Mouse (Mus musculus): Measurements from ENCODE around the gene Gtf3c2.

The Gtf3c2 gene

DNA sequence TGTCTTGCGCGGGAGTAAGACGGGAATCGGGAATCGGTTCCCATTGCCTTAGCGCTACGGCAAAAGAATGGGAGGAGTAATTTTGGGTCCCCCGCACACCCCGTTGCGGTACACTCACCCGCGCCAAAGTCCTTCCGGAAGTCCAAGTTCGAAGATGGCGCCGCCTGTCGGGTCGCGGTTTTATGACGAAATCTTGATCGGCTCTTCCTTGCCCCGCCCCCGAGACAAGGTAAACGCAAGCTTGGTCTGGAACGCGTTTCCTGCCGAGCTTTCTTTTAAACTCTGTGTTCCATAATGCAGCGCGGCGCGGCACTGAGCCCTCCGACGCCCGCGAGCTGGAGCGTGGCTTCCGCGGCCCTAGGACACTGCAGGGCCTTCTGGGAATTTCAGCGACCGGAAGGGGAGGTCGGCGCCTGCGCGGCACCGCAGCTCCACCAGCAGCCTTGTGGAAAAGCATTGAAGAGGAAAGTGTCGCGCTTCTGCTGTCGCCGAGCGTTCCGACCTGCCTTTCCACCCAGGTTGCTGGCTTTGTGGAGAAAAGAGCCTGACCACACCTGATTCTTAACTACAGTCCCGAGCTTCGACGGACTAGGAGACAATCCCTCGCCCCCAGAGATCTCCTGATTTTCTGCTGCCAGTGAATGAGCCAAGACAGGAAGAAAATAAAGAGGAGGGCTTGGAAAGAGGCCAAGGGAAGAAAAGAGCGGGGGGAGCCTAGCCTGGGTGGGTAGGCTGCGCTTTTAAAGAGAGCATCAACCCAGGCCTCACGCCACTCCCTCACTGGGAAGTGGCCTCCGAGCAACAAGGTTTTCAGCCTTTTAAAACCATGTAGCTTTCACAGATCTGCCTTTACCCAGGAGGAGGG is at the start of gene Gtf3c2, which contains the start of gene Gm29609:
Gene Gtf3c2, minus strand, starts transcription at position 379 of the 865 bp plus-strand sequence.
Gene Gm29609, minus strand, starts transcription at position 146 of the 865 bp plus-strand sequence.
- DNase-seq (ENCODE audit: low read depth, low spot score) = peak; percentile 99

- no peak for DNase-seq (ENCODE audit: low read depth, low spot score)
These were observed 46.7 kb upstream of the Gtf3c2 start for GRCm38 (mm10) chr5:31226641-31227040.

DNA sequence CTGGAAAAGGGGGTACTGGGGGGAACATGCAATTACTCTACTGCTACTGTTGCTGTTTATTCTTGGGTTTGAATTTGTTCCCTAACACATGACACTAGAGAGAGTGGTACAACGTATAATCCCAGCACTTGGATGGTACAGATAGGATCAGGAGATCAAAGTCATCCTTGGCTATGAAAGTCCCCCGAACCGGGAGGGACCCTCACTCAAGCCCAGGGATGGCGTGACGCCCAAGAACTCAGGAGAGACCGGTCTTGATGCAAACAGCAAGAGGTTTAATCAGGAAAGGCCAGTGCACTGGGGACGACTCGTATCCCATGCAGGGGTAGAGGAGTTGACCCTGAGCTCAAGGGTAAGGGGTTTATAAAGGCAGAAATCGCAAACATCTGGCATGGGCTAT is 42.8 kb upstream of the Gtf3c2 start:
- no peak for DNase-seq (ENCODE audit: low read depth, low spot score)

DNA sequence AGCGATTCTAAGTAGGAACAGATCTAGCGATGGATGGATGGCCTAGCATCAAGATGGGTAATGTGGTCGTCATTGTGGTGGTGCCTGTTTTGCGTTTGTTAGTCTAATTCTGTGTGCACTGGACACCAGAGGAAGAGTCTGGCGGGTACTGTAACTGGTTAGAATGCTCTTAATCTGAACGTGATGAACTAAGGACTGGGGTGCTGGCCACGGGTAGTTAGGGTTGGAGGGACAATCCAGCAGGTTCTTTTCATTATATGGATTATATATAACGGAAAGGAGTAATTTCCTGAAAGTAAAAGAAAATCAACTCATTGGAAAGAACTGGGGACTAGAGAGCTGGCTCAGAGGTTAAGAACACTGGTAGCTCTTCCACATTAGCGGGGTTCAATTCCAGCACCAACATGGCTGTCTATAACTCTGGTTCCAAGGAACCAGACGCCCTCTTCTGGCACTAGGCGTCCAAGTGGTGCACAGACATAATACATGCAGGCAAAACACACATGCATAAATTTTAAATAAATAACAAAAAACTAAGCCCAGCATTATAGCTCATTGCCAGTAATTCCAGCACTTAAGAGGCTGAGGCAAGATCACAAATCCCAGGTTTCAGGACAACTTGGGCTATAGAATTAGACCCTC is 41.5 kb upstream of the Gtf3c2 start:
- DNase-seq (ENCODE audit: low read depth, low spot score) = peak; percentile 85

DNA sequence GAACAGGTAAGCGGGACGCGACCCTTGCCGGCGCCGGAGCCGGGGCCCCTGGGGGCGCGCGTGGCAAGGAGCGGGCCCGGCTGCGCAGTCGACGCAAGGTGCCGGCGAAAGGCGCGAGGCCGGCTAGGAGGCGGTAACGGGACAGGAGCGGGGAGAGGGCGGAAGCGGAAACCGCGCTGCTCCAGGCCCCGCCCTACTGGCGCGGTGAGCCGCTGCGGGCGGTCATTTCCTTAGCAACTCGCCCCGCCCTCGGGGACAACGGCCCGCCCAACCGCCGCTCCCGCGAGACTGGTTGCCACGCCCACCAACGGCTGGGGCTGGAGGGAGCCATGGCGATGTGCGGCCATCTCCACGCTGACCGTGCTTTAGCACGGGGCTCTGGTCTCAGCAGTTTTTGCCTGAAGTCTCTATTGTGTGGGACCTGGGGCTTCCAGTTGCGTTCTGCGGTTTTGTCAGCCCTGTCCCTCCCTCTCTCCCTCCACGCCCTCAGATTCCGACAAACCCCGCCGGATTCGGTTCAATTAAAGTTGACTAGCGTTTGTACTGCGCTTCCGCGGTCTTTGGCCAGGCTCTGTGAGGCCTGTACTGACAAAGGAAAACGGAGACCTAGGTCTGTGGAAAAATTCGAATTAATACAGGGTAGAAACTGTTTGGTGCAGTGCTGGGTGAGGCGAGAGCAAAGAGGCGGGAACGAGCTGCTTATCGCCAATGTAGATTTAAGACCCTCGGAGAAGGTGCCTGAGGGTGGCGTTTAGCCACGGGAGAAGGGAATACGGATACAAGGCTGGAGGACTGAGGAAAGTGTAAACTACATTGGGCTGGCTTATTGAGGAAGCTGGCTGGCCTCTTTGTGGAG is 40.7 kb upstream of the Gtf3c2 start, which contains the start of gene Ppm1g:
Gene Ppm1g, minus strand, starts transcription at position 240 of the 856 bp plus-strand sequence.
- DNase-seq (ENCODE audit: low read depth, low spot score) = peak; percentile 91

GRCm38 (mm10) chr5:31219911-31220447 is 40.0 kb upstream of the Gtf3c2 start:
- DNase-seq (ENCODE audit: low read depth, low spot score) = peak; percentile 77

- no peak for DNase-seq (ENCODE audit: low read depth, low spot score)
These were observed 39.5 kb upstream of the Gtf3c2 start for GRCm38 (mm10) chr5:31219474-31219873.

DNA sequence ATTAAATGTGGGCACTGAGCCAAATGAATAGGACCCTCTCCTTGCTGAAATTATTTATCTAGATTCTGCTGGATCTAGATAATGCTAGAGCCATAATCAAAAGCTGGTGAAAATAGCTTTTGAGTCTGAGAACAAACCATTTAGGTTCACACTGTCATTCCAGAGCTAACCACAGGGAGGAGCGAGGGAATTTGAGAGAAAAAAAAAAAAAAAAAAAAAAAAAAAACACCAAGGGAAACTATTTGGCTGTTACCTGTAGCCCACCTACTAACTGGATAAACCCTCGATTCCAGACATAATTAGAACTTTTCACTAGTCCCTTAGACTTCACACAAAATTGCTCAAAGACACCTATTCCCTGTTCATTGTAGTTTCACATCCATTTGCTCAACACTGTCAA is 39.1 kb upstream of the Gtf3c2 start:
- peak; percentile 59 for DNase-seq (ENCODE audit: low read depth, low spot score)

- DNase-seq (ENCODE audit: low read depth, low spot score) = no peak
These were observed 38.4 kb upstream of the Gtf3c2 start for GRCm38 (mm10) chr5:31218294-31218693.

- DNase-seq (ENCODE audit: low read depth, low spot score) = peak; percentile 34
These were observed 36.6 kb upstream of the Gtf3c2 start for GRCm38 (mm10) chr5:31216554-31216953.

DNA sequence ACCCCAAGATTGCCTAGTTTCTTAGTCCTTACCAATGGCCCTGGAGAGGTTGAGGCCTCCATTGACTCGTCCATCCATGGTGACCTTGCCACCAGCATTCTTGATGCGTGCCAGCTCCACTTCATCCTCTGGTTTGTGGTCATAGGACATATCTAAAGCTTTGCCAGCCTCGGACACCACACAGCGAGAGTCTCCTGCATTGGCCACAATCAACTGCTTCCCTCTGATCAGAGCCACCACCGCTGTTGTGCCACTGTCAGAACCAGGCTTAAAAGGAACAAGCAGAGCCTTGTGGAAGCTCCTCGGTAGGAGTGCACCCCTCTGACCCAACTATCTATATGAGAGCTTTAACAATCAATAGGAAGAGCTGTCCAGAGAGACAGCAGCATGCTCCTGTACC is 24.5 kb upstream of the Gtf3c2 start:
- DNase-seq (ENCODE audit: low read depth, low spot score) = no peak

GRCm38 (mm10) chr5:31203866-31204265 is 23.9 kb upstream of the Gtf3c2 start:
- no peak for DNase-seq (ENCODE audit: low read depth, low spot score)

- no peak for DNase-seq (ENCODE audit: low read depth, low spot score)
These were observed 23.0 kb upstream of the Gtf3c2 start for GRCm38 (mm10) chr5:31202933-31203332.

DNA sequence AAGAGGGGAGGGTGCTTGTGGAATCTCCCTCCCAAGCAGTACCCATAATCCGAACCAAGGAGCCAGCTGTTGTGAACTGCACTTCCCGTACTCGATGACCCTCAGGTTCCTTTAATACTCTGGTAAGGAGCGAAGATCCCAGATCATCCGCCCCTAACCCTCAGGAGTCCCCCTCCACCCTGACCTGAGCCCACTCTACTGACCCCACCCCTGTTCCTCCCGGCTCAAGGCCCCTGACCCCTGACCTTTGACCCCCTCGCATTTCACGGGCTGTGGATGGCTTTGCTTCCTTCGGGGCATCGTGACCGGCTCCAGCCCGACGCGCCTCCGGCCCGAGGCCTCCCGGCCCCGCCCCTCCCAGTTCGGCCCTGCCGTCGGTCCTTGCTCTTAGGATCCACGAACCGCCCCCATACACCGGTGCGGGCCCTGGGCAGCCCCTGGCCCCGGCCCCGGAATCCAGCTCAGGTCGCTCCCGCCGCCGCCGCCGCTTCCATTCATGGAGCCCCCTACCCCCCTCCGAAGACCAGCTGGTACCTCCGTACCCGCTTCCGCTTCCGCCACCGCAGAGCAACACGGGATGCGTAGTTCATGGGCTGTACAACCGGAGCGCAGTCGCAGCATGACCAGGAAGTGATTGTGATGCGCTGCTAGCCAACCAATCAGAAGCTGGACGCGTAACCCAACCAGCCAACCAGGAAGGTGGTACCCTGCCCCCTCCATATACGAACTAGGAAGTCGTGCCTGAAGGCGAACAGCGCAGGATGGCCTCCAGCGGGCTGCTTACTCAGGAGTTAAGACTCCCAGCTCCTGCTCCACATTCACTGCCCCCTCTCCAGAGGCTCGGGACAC is 22.0 kb upstream of the Gtf3c2 start, which contains the start of gene Zfp513:
Gene Zfp513, minus strand, starts transcription at position 562 of the 849 bp plus-strand sequence.
- peak; percentile 99 for DNase-seq (ENCODE audit: low read depth, low spot score)

- no peak for DNase-seq (ENCODE audit: low read depth, low spot score)
These were observed 21.2 kb upstream of the Gtf3c2 start for GRCm38 (mm10) chr5:31201042-31201741.

GRCm38 (mm10) chr5:31200327-31200768 is 20.4 kb upstream of the Gtf3c2 start:
- no peak for DNase-seq (ENCODE audit: low read depth, low spot score)

DNA sequence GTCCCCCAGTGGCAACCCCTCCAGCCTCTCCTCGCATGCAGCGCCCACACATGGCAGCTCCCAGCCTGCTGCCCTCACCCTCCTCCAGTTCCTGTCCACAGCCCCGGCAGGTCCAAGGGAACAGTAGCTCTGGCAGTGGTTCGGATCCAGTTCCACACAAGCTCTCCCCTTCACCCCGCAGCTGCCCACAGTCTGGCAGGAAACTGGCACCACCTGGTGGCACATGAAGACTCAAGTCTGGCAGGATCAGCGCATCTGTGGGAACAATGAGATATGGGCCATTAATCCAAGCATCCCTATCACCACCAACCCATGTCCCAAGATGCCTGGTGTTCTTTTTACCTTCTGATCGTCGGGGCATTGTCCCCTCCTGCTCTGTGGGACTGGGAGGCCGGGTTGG is 19.9 kb upstream of the Gtf3c2 start:
- peak; percentile 30 for DNase-seq (ENCODE audit: low read depth, low spot score)

DNA sequence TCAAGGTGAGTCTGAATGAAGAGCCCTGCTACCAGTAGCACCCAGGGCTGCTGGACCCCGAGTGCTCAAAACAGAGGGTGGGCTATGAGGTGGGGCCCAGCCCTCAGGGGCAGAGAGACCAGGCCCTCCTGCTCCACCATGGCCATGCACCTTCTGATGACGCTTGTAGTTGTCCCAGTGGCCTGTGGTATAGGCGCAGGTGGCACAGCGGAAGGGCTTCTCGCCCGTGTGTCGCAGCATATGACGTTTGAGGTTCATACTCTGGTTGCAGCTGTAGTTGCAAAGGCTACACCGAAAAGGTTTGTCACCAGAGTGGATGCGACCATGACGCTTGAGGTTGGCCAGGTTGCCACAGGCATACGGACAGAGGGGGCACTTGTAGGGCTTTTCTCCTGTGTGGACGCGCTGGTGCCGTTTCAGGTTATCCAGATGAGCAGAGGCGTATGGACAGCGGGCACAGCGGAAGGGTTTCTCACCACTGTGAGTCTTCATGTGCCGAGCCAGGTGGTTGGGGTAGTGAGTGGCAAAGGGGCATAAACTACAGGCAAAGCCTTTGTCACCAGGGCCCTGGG is 19.5 kb upstream of the Gtf3c2 start:
- DNase-seq (ENCODE audit: low read depth, low spot score) = no peak

- DNase-seq (ENCODE audit: low read depth, low spot score) = no peak
These were observed 18.8 kb upstream of the Gtf3c2 start for GRCm38 (mm10) chr5:31198616-31199320.

Data from R1 (cell line).